Mouse (Mus musculus) T-cell, adult 2 months (primary cell): ENCODE results near the gene Nfic.

Experiments
- DNase-seq: peaks from one replicate; pipeline ENCODE4 v3.0.0; 2022; ENCODE audit warnings: low spot score

Gene Nfic

GRCm38 (mm10) chr10:81417227-81418215, 37.9 kb downstream of the Nfic start:
- no peak for DNase-seq

- DNase-seq: no peak
Observed at GRCm38 (mm10) chr10:81416581-81417226, 38.7 kb downstream of the Nfic start.

GRCm38 (mm10) chr10:81415549-81416310, 39.7 kb downstream of the Nfic start:
- DNase-seq: no peak

- DNase-seq: no peak
Observed at GRCm38 (mm10) chr10:81415146-81415545, 40.3 kb downstream of the Nfic start.

- no peak for DNase-seq
Observed at GRCm38 (mm10) chr10:81414682-81415081, 40.8 kb downstream of the Nfic start.

GRCm38 (mm10) chr10:81413310-81414261, 41.8 kb downstream of the Nfic start:
- no peak for DNase-seq

GRCm38 (mm10) chr10:81412586-81413309, 42.7 kb downstream of the Nfic start:
- no peak for DNase-seq

- DNase-seq: no peak
Observed at GRCm38 (mm10) chr10:81411471-81412400, 43.7 kb downstream of the Nfic start.

- no peak for DNase-seq
Observed at GRCm38 (mm10) chr10:81410981-81411380, 44.5 kb downstream of the Nfic start.

GRCm38 (mm10) chr10:81410350-81410749, 45.1 kb downstream of the Nfic start:
- DNase-seq: no peak

GRCm38 (mm10) chr10:81409330-81409729, 46.1 kb downstream of the Nfic start:
- DNase-seq: no peak

GRCm38 (mm10) chr10:81408871-81409291, 46.6 kb downstream of the Nfic start:
- DNase-seq: peak; percentile 62

GRCm38 (mm10) chr10:81408424-81408729, 47.1 kb downstream of the Nfic start:
- no peak for DNase-seq

GRCm38 (mm10) chr10:81407539-81408423, 47.7 kb downstream of the Nfic start:
- peak; percentile 67 for DNase-seq

- no peak for DNase-seq
Observed at GRCm38 (mm10) chr10:81406504-81407440, 48.7 kb downstream of the Nfic start.

GRCm38 (mm10) chr10:81405588-81406201, 49.7 kb downstream of the Nfic start:
- peak; percentile 70 for DNase-seq

- peak; percentile 29 for DNase-seq
Observed at GRCm38 (mm10) chr10:81404720-81405119, 50.7 kb downstream of the Nfic start.
